Mouse (Mus musculus) myocyte (in vitro differentiated cells): ENCODE data around the gene 5031439G07Rik. TPM values are rescaled to one million over a fixed set of nuclear protein-coding genes. Genes with fewer than 3 reads are reported as not detected.
"Not testable (repeated sequence)": the region's sequence is repeated elsewhere in the genome, so short reads cannot be mapped to it uniquely, and the experiment has no call there.

Experiments used
- H3K27me3 ChIP-seq: one replicate; pipeline ENCODE4 v1.6.1; 2011; ENCODE audit not compliant: control insufficient read depth, insufficient read depth, insufficient read length
- H3K36me3 ChIP-seq: one replicate; pipeline ENCODE4 v1.6.1; 2011; ENCODE audit not compliant: control insufficient read depth, insufficient read depth
- H3K4me2 ChIP-seq: one replicate; pipeline ENCODE4 v1.6.1; 2011; ENCODE audit warnings: low read depth, control low read depth
- H3K4me3 ChIP-seq: one replicate; pipeline ENCODE4 v1.5.1; 2011; ENCODE audit warnings: mild to moderate bottlenecking, control low read depth, moderate library complexity
- H3K79me2 ChIP-seq: one replicate; pipeline ENCODE4 v1.6.1; 2011; ENCODE audit not compliant: control insufficient read depth, insufficient read depth
- H3ac ChIP-seq: one replicate; pipeline ENCODE4 v1.6.1; 2011; ENCODE audit not compliant: control insufficient read depth, insufficient read length
- CEBPB ChIP-seq: IDR thresholded peaks from 2 replicates; pipeline ENCODE4 v1.6.1; 2011; ENCODE audit warnings: mild to moderate bottlenecking, moderate library complexity; ENCODE audit not compliant: poor library complexity, insufficient read depth, severe bottlenecking
- E2F4 ChIP-seq: IDR thresholded peaks from one replicate; pipeline ENCODE4 v1.6.1; 2011; ENCODE audit warnings: mild to moderate bottlenecking, control low read depth, moderate library complexity; ENCODE audit not compliant: insufficient read depth
- MAX ChIP-seq: IDR thresholded peaks from one replicate; pipeline ENCODE4 v1.6.1; 2011; ENCODE audit warnings: low read depth, mild to moderate bottlenecking, control low read depth
- MYOD1 ChIP-seq, 3 experiments: IDR thresholded peaks; one replicate each; pipeline ENCODE4 v1.6.1; 2011; ENCODE audit warnings: control low read depth in 2 of 3, low read depth in 2 of 3, mild to moderate bottlenecking in 2 of 3, moderate library complexity in 1 of 3; ENCODE audit not compliant: insufficient read length in 2 of 3, control insufficient read depth in 1 of 3
- MYOG ChIP-seq, 3 experiments: IDR thresholded peaks; one replicate each; pipeline ENCODE4 v1.6.1; 2011; ENCODE audit warnings: control low read depth in 2 of 3, low read depth in 2 of 3, mild to moderate bottlenecking in 2 of 3; ENCODE audit not compliant: insufficient read length in 2 of 3, control insufficient read depth in 1 of 3, insufficient read depth in 1 of 3
- POLR2A ChIP-seq: IDR thresholded peaks from one replicate; pipeline ENCODE4 v1.6.1; 2011; ENCODE audit warnings: low read depth, mild to moderate bottlenecking, control low read depth, moderate library complexity; ENCODE audit not compliant: insufficient read length
- POLR2AphosphoS2 ChIP-seq: IDR thresholded peaks from one replicate; pipeline ENCODE4 v1.6.1; 2011; ENCODE audit warnings: low read depth, control low read depth; ENCODE audit not compliant: insufficient read length
- REST ChIP-seq: IDR thresholded peaks from one replicate; pipeline ENCODE4 v1.6.1; 2011; ENCODE audit warnings: mild to moderate bottlenecking, control low read depth, moderate library complexity; ENCODE audit not compliant: insufficient read depth, insufficient read length
- SRF ChIP-seq: IDR thresholded peaks from one replicate; pipeline ENCODE4 v1.6.1; 2011; ENCODE audit warnings: low read depth; ENCODE audit not compliant: control insufficient read depth, insufficient read length
- TCF12 ChIP-seq: IDR thresholded peaks from one replicate; pipeline ENCODE4 v1.6.1; 2011; ENCODE audit warnings: mild to moderate bottlenecking, control low read depth; ENCODE audit not compliant: poor library complexity, insufficient read depth, severe bottlenecking
- TCF3 ChIP-seq: IDR thresholded peaks from one replicate; pipeline ENCODE4 v1.6.1; 2011; ENCODE audit warnings: low read depth, control low read depth; ENCODE audit not compliant: insufficient read length
- USF1 ChIP-seq: IDR thresholded peaks from one replicate; pipeline ENCODE4 v1.6.1; 2011; ENCODE audit warnings: low read depth, mild to moderate bottlenecking, control low read depth, moderate library complexity
- polyA plus RNA-seq: library from polyadenylated mRNA; unstranded; fragments of >200 nt; fragmentation: generic; extraction: Trizol; gene quantifications from one replicate; pipeline ENCODE4 v1.2.1, GENCODE M21; 2012; ENCODE audit warnings: missing spikeins

Gene 5031439G07Rik
- 44.0 TPM for polyA plus RNA-seq

GRCm38 (mm10) chr15:84987874-84988825, at the start of gene 5031439G07Rik:
Gene 5031439G07Rik, minus strand, starts transcription at chr15:84988551.
- H3K36me3 ChIP-seq, result no peaks in the 10 kb centered on the region
- peaks cover 26% of the 10 kb centered on the region for H3K79me2 ChIP-seq
- H3K27me3 ChIP-seq, result no peaks in the 10 kb centered on the region
- H3K4me3 ChIP-seq, result peak within 1 kb of the TSS; percentile 69
- H3ac ChIP-seq, result peak within 1 kb of the TSS; percentile 95
- peak within 1 kb of the TSS; percentile 78 for H3K4me2 ChIP-seq
- TF ChIP-seq CEBPB (no peak), MYOD1 (IDR thresholded peaks at IDR 0.05; ENCODE audit: control insufficient read depth in 1 of 3, insufficient read length in 2 of 3, low read depth in 2 of 3) (peak in 2 of 3 experiments; percentile 78 to 87), SRF (peak; percentile 71), POLR2A (peak; percentile 92), MYOG (IDR thresholded peaks at IDR 0.05; ENCODE audit: control insufficient read depth in 1 of 3, insufficient read depth in 1 of 3, insufficient read length in 2 of 3, low read depth in 2 of 3) (peak; percentile 75 to 89 (median 79)), MAX (no peak), TCF12 (no peak), E2F4 (no peak), POLR2AphosphoS2 (peak; percentile 94), TCF3 (peak; percentile 39), USF1 (peak; percentile 20), REST (peak; percentile 49)

GRCm38 (mm10) chr15:85037343-85037690, 49.0 kb upstream of the 5031439G07Rik start:
- Histone ChIP-seq H3K27me3 (no peaks in the 10 kb centered on the region), H3K4me3 (peak overlapping the region; percentile 58), H3K36me3 (no peaks in the 10 kb centered on the region), H3K4me2 (peak overlapping the region; percentile 94), H3ac (peak overlapping the region; percentile 66), H3K79me2 (peaks cover 46% of the 10 kb centered on the region)
- TF ChIP-seq POLR2A, result no peak
- TF ChIP-seq E2F4, result no peak
- TF ChIP-seq CEBPB, result no peak

GRCm38 (mm10) chr15:85036566-85037342, 48.4 kb upstream of the 5031439G07Rik start:
- TF ChIP-seq CEBPB, result no peak
- peak; percentile 37 for TF ChIP-seq TCF3
- TF ChIP-seq POLR2A, result peak; percentile 84
- TF ChIP-seq SRF, result peak; percentile 71
- TF ChIP-seq REST, result peak; percentile 26
- TF ChIP-seq E2F4, result peak; percentile 78
- peak; percentile 70 for TF ChIP-seq USF1
- TF ChIP-seq POLR2AphosphoS2, result peak; percentile 86
- peak in 1 of 3 experiments; percentile 71 for TF ChIP-seq MYOD1 (IDR thresholded peaks at IDR 0.05; ENCODE audit: control insufficient read depth in 1 of 3, insufficient read length in 2 of 3, low read depth in 2 of 3)
- TF ChIP-seq TCF12, result no peak
- peak; percentile 59 for TF ChIP-seq MAX
- peak in 2 of 3 experiments; percentile 50 to 56 for TF ChIP-seq MYOG (IDR thresholded peaks at IDR 0.05; ENCODE audit: control insufficient read depth in 1 of 3, insufficient read depth in 1 of 3, insufficient read length in 2 of 3, low read depth in 2 of 3)
- H3K4me2 ChIP-seq, result peak overlapping the region; percentile 99
- H3K4me3 ChIP-seq, result peak overlapping the region; percentile 58
- peaks cover 46% of the 10 kb centered on the region for H3K79me2 ChIP-seq
- H3K27me3 ChIP-seq, result no peaks in the 10 kb centered on the region
- H3K36me3 ChIP-seq, result no peaks in the 10 kb centered on the region
- H3ac ChIP-seq, result peak overlapping the region; percentile 66

GRCm38 (mm10) chr15:85033916-85034315, 45.6 kb upstream of the 5031439G07Rik start:
- H3K27me3 ChIP-seq, H3ac ChIP-seq, H3K36me3 ChIP-seq, H3K4me3 ChIP-seq, H3K4me2 ChIP-seq: not testable (repeated sequence)
- peaks cover 18% of the 10 kb centered on the region for H3K79me2 ChIP-seq

GRCm38 (mm10) chr15:85031866-85032265, 43.5 kb upstream of the 5031439G07Rik start:
- H3K79me2 ChIP-seq, result no peaks in the 10 kb centered on the region
- H3K4me2 ChIP-seq, result no peak overlapping the region
- TF ChIP-seq TCF12, result no peak
- no peak for TF ChIP-seq MYOG (IDR thresholded peaks at IDR 0.05; ENCODE audit: control insufficient read depth in 1 of 3, insufficient read depth in 1 of 3, insufficient read length in 2 of 3, low read depth in 2 of 3)
- TF ChIP-seq REST, result no peak
- TF ChIP-seq E2F4, result no peak
- no peak for TF ChIP-seq MYOD1 (IDR thresholded peaks at IDR 0.05; ENCODE audit: control insufficient read depth in 1 of 3, insufficient read length in 2 of 3, low read depth in 2 of 3)
- H3K36me3 ChIP-seq, result no peaks in the 10 kb centered on the region
- no peak overlapping the region for H3K4me3 ChIP-seq
- no peak overlapping the region for H3ac ChIP-seq
- H3K27me3 ChIP-seq, result peaks cover 5% of the 10 kb centered on the region

- H3K36me3 ChIP-seq, H3K4me3 ChIP-seq, H3K79me2 ChIP-seq, H3ac ChIP-seq, H3K4me2 ChIP-seq: not testable (repeated sequence)
- peaks cover 11% of the 10 kb centered on the region for H3K27me3 ChIP-seq
Measured at GRCm38 (mm10) chr15:85030643-85031042, 42.3 kb upstream of the 5031439G07Rik start.

GRCm38 (mm10) chr15:85028648-85029047, 40.3 kb upstream of the 5031439G07Rik start, which contains the start of gene Fam118a:
Gene Fam118a, plus strand, starts transcription at chr15:85028948.
- not testable (repeated sequence) for H3K4me3 ChIP-seq, H3K79me2 ChIP-seq, H3ac ChIP-seq, H3K4me2 ChIP-seq, H3K36me3 ChIP-seq
- peaks cover 11% of the 10 kb centered on the region for H3K27me3 ChIP-seq
